Mouse (Mus musculus): Measurements from ENCODE around the gene Atg101. TPM values are rescaled to one million over a fixed set of nuclear protein-coding genes. Genes with fewer than 3 reads are reported as not detected.

Atg101 gene
- total and polyA plus RNA-seq, 2 experiments from 2014 or later = 56.3 to 81.3 TPM

DNA sequence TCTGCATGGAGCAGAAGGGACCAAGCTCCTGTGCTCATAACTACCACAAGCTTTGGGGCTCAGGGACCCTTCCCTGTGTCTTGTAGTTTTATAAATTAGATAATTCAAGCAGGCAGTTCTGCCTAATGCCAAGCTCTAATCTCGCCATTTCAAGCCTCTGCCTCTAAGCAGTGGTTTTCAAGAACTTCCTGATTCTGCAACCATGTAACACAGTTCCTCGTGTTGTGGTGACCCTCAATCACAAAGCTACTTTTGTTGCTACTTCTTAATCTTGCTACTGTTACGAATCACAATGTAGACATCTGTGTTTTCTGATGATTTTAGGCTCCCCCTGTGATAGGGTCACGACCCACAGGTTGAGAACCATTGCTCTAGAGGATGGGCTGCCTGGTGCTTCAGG is 49.6 kb downstream of the Atg101 start:
- 58% methylated on average over 4 of the region's 4 CpGs for WGBS

DNA sequence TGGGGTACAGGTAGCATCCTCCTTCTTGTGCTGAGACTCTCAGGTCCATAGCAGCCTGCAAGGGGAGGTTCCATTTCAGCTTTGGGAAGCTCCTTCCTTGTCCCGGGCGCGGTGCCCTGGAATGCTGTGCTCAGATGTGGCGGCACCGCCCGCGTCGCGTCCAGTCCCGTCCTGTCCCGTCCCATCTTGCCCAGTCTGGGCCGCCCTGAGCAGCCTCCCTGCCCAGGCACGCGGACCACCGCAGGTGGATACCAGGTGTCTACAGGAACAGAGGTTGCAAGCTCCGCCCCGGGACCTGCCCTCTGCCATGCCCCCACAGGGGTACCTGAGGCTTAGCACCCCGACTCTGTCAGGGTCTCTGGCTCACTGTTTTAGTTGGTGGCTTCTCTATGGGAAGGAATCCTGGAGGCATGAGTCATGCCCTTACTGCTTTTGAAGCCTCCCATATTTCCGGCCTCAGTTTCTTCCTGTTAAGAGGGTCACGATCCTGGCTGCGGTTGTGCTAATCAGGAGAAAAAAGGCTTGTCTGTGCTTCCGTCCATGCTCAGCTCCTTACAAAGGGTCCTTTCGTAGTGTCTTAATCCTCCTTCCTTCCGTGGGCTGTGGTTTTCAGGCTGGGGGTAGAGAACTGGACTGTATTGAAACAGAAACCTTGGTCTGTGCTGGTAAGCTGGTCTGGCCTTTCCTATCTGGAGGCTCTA is 52.6 kb downstream of the Atg101 start:
- H3K4me1 ChIP-seq (ENCODE audit: insufficient read depth) = no peaks in the 10 kb centered on the region
- H3K27ac ChIP-seq (ENCODE audit: low read depth, low read length) = no peak overlapping the region
- no peak overlapping the region for H3K4me2 ChIP-seq (ENCODE audit: low read depth)
- no peak for ATAC-seq
- WGBS = 52% methylated on average over 24 of the region's 24 CpGs
- H3K9me3 ChIP-seq (ENCODE audit: low read length) = no peaks in the 10 kb centered on the region
- no peak for DNase-seq
- H3K27me3 ChIP-seq (ENCODE audit: insufficient read depth, low read length) = no peaks in the 10 kb centered on the region
- no peaks in the 10 kb centered on the region for H3K36me3 ChIP-seq (ENCODE audit: insufficient read depth)
- no peak overlapping the region for H3K4me3 ChIP-seq (ENCODE audit: low read depth, low read length)
- H3K9ac ChIP-seq = no peak overlapping the region
- TF ChIP-seq CTCF (IDR thresholded peaks at IDR 0.05; ENCODE audit: low read depth) = no peak

More for the DNA sequence above, 49.6 kb downstream of the Atg101 start:
- no peaks in the 10 kb centered on the region for H3K4me1 ChIP-seq (ENCODE audit: insufficient read depth)
- H3K4me3 ChIP-seq (ENCODE audit: low read depth, low read length) = no peak overlapping the region
- no peaks in the 10 kb centered on the region for H3K27me3 ChIP-seq (ENCODE audit: insufficient read depth, low read length)
- no peak overlapping the region for H3K9ac ChIP-seq
- H3K9me3 ChIP-seq (ENCODE audit: low read length) = no peaks in the 10 kb centered on the region
- no peak overlapping the region for H3K4me2 ChIP-seq (ENCODE audit: low read depth)
- no peaks in the 10 kb centered on the region for H3K36me3 ChIP-seq (ENCODE audit: insufficient read depth)
- no peak for TF ChIP-seq CTCF (IDR thresholded peaks at IDR 0.05; ENCODE audit: low read depth)
- DNase-seq = no peak
- ATAC-seq = no peak
- no peak overlapping the region for H3K27ac ChIP-seq (ENCODE audit: low read depth, low read length)

DNA sequence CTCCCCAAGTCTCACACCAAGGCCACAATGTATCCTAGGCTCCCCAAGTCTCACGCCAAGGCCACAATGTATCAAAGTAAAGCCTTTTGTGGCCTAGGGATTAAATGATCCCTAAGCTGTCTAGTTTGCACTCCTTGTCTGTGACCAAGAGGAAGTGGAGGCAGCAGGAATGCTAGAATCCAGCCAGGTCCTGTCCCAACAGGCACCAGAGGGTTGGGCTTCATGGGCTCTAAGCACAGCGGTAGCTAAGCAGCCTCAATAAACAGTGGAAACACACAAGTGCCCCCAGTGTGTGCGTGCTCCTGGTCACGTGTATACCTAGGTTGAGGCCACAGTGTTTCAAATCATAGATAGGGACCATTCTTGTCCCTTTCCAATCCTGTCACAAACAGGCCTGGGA is 54.3 kb downstream of the Atg101 start:
- Histone ChIP-seq H3K9me3 (ENCODE audit: low read length) (no peaks in the 10 kb centered on the region), H3K4me1 (ENCODE audit: insufficient read depth) (no peaks in the 10 kb centered on the region), H3K4me2 (ENCODE audit: low read depth) (no peak overlapping the region), H3K4me3 (ENCODE audit: low read depth, low read length) (no peak overlapping the region), H3K9ac (no peak overlapping the region), H3K27me3 (ENCODE audit: insufficient read depth, low read length) (no peaks in the 10 kb centered on the region), H3K27ac (ENCODE audit: low read depth, low read length) (no peak overlapping the region), H3K36me3 (ENCODE audit: insufficient read depth) (no peaks in the 10 kb centered on the region)
- no peak for ATAC-seq
- no peak for TF ChIP-seq CTCF (IDR thresholded peaks at IDR 0.05; ENCODE audit: low read depth)
- no peak for DNase-seq
- 81% methylated on average over 4 of the region's 4 CpGs for WGBS

DNA sequence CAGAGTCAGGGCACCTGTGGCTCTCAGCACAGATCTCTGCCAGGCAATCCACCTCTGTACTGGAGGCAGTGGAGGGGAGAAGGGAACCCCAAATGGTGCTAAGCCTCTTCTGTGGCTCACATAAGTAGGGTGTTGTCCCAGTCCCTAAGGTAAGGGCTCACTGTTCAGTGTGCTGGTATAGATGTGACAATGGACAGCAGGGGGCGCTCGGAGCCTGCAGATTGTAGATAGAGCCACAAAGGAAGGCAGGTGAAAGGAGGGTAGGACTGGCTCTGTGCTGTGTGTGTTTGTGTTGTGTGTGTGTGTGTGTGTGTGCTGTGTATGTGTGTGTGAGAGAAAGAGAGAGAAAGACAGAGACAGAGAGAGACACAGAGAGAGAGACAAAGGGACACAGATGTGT is 55.5 kb downstream of the Atg101 start:
- Histone ChIP-seq H3K27me3 (ENCODE audit: insufficient read depth, low read length) (no peaks in the 10 kb centered on the region; the same call in 1 of the 2 replicates), H3K4me1 (ENCODE audit: insufficient read depth) (no peaks in the 10 kb centered on the region), H3K4me3 (ENCODE audit: low read depth, low read length) (no peak overlapping the region), H3K27ac (ENCODE audit: low read depth, low read length) (no peak overlapping the region), H3K36me3 (ENCODE audit: insufficient read depth) (no peaks in the 10 kb centered on the region), H3K4me2 (ENCODE audit: low read depth) (no peak overlapping the region), H3K9ac (no peak overlapping the region), H3K9me3 (ENCODE audit: low read length) (no peaks in the 10 kb centered on the region)
- WGBS = 0% methylated on average over 2 of the region's 2 CpGs
- peak; percentile 97 for ATAC-seq
- peak; percentile 98 for TF ChIP-seq CTCF (IDR thresholded peaks at IDR 0.05; ENCODE audit: low read depth)
- DNase-seq = peak; percentile 93

Other genes with a start within 250 kb of the Atg101 start
- not detected in 2 replicates for gene Gm47841, start 236.9 kb upstream of the Atg101 start, total RNA-seq (2014; rRNA removed)
- gene Gm47841, start 236.9 kb upstream of the Atg101 start, polyA plus RNA-seq (2015; fragmentation: Nextera tagmentation; extraction: Ambion mirVana) = not detected in 2 replicates
- 0.85 and 1.3 TPM in 2 replicates for gene Fignl2, start 205.7 kb upstream of the Atg101 start, total RNA-seq (2014; rRNA removed)
- 0.06 TPM in 1 of 2 replicates, not detected in the other for gene Fignl2, start 205.7 kb upstream of the Atg101 start, polyA plus RNA-seq (2015; fragmentation: Nextera tagmentation; extraction: Ambion mirVana)
- gene Ankrd33, start 168.5 kb upstream of the Atg101 start, total RNA-seq (2014; rRNA removed) = not detected in 2 replicates
- gene Ankrd33, start 168.5 kb upstream of the Atg101 start, polyA plus RNA-seq (2015; fragmentation: Nextera tagmentation; extraction: Ambion mirVana) = not detected in 2 replicates
- gene Acvrl1, start 155.8 kb upstream of the Atg101 start, total RNA-seq (2014; rRNA removed) = 8.7 and 10.7 TPM in 2 replicates
- 5.8 and 6.0 TPM in 2 replicates for gene Acvrl1, start 155.8 kb upstream of the Atg101 start, polyA plus RNA-seq (2015; fragmentation: Nextera tagmentation; extraction: Ambion mirVana)
- 74.2 and 80.4 TPM in 2 replicates for gene Acvr1b, start 110.2 kb upstream of the Atg101 start, total RNA-seq (2014; rRNA removed)
- gene Acvr1b, start 110.2 kb upstream of the Atg101 start, polyA plus RNA-seq (2015; fragmentation: Nextera tagmentation; extraction: Ambion mirVana) = 13.2 and 17.4 TPM in 2 replicates
- gene Grasp, start 60.1 kb upstream of the Atg101 start, total RNA-seq (2014; rRNA removed) = 8.8 and 11.1 TPM in 2 replicates
- gene Grasp, start 60.1 kb upstream of the Atg101 start, polyA plus RNA-seq (2015; fragmentation: Nextera tagmentation; extraction: Ambion mirVana) = 3.3 and 3.4 TPM in 2 replicates
- 8.9 and 9.6 TPM in 2 replicates for gene Nr4a1, start 30.0 kb upstream of the Atg101 start, total RNA-seq (2014; rRNA removed)
- gene Nr4a1, start 30.0 kb upstream of the Atg101 start, polyA plus RNA-seq (2015; fragmentation: Nextera tagmentation; extraction: Ambion mirVana) = 8.5 and 9.0 TPM in 2 replicates
- 0.54 and 1.00 TPM in 2 replicates for gene 6030408B16Rik, start 8.9 kb downstream of the Atg101 start, total RNA-seq (2014; rRNA removed)
- 0.30 and 0.77 TPM in 2 replicates for gene 6030408B16Rik, start 8.9 kb downstream of the Atg101 start, polyA plus RNA-seq (2015; fragmentation: Nextera tagmentation; extraction: Ambion mirVana)
- gene Krt80, start 85.9 kb downstream of the Atg101 start, total RNA-seq (2014; rRNA removed) = 0.29 TPM in 1 of 2 replicates, not detected in the other
- 0.16 and 0.23 TPM in 2 replicates for gene Krt80, start 85.9 kb downstream of the Atg101 start, polyA plus RNA-seq (2015; fragmentation: Nextera tagmentation; extraction: Ambion mirVana)
- 0.29 and 0.31 TPM in 2 replicates for gene Krt7, start 126.8 kb downstream of the Atg101 start, total RNA-seq (2014; rRNA removed)
- 0.24 and 0.47 TPM in 2 replicates for gene Krt7, start 126.8 kb downstream of the Atg101 start, polyA plus RNA-seq (2015; fragmentation: Nextera tagmentation; extraction: Ambion mirVana)
- 0.15 and 0.52 TPM in 2 replicates for gene Krt87, start 154.5 kb downstream of the Atg101 start, total RNA-seq (2014; rRNA removed)
- gene Krt87, start 154.5 kb downstream of the Atg101 start, polyA plus RNA-seq (2015; fragmentation: Nextera tagmentation; extraction: Ambion mirVana) = 0.36 and 0.38 TPM in 2 replicates
- gene Krt88, start 163.5 kb downstream of the Atg101 start, total RNA-seq (2014; rRNA removed) = not detected in 2 replicates
- not detected in 2 replicates for gene Krt88, start 163.5 kb downstream of the Atg101 start, polyA plus RNA-seq (2015; fragmentation: Nextera tagmentation; extraction: Ambion mirVana)
- gene Krt81, start 179.5 kb downstream of the Atg101 start, total RNA-seq (2014; rRNA removed) = not detected in 2 replicates
- not detected in 2 replicates for gene Krt81, start 179.5 kb downstream of the Atg101 start, polyA plus RNA-seq (2015; fragmentation: Nextera tagmentation; extraction: Ambion mirVana)
- gene Krt86, start 189.2 kb downstream of the Atg101 start, total RNA-seq (2014; rRNA removed) = 0.14 TPM in 1 of 2 replicates, not detected in the other
- 0.11 and 0.19 TPM in 2 replicates for gene Krt86, start 189.2 kb downstream of the Atg101 start, polyA plus RNA-seq (2015; fragmentation: Nextera tagmentation; extraction: Ambion mirVana)
- gene Krt83, start 207.2 kb downstream of the Atg101 start, total RNA-seq (2014; rRNA removed) = not detected in 2 replicates
- not detected in 2 replicates for gene Krt83, start 207.2 kb downstream of the Atg101 start, polyA plus RNA-seq (2015; fragmentation: Nextera tagmentation; extraction: Ambion mirVana)
- gene Gm49425, start 233.0 kb downstream of the Atg101 start, total RNA-seq (2014; rRNA removed) = not detected in 2 replicates
- not detected in 2 replicates for gene Gm49425, start 233.0 kb downstream of the Atg101 start, polyA plus RNA-seq (2015; fragmentation: Nextera tagmentation; extraction: Ambion mirVana)
- gene Krt84, start 248.5 kb downstream of the Atg101 start, total RNA-seq (2014; rRNA removed) = not detected in 2 replicates
- not detected in 2 replicates for gene Krt84, start 248.5 kb downstream of the Atg101 start, polyA plus RNA-seq (2015; fragmentation: Nextera tagmentation; extraction: Ambion mirVana)

All from forebrain, postnatal 0 days (tissue).